Mouse (Mus musculus): ENCODE measurements around the gene Kpna7.
"Not testable (repeated sequence)": the region's sequence is repeated elsewhere in the genome, so short reads cannot be mapped to it uniquely, and the experiment has no call there.

Kpna7 gene

GRCm38 (mm10) chr5:145102706-145103105, 18.9 kb upstream of the Kpna7 start:
- no peak for DNase-seq (ENCODE audit: low spot score)

- not testable (repeated sequence) for DNase-seq (ENCODE audit: low spot score)
Measured at GRCm38 (mm10) chr5:145101451-145101850, 17.6 kb upstream of the Kpna7 start.

- DNase-seq (ENCODE audit: low spot score), result no peak
Measured at GRCm38 (mm10) chr5:145100960-145101359, 17.1 kb upstream of the Kpna7 start.

GRCm38 (mm10) chr5:145098340-145098821, 14.6 kb upstream of the Kpna7 start:
- no peak for DNase-seq (ENCODE audit: low spot score)

GRCm38 (mm10) chr5:145096195-145096594, 12.4 kb upstream of the Kpna7 start:
- no peak for DNase-seq (ENCODE audit: low spot score)

GRCm38 (mm10) chr5:145089878-145090277, 6.0 kb upstream of the Kpna7 start:
- no peak for DNase-seq (ENCODE audit: low spot score)

GRCm38 (mm10) chr5:145088186-145088585, 4.4 kb upstream of the Kpna7 start:
- no peak for DNase-seq (ENCODE audit: low spot score)

GRCm38 (mm10) chr5:145084822-145085221, 992 bp upstream of the Kpna7 start:
- no peak for DNase-seq (ENCODE audit: low spot score)

GRCm38 (mm10) chr5:145083201-145083600, 629 bp downstream of the Kpna7 start:
- not testable (repeated sequence) for DNase-seq (ENCODE audit: low spot score)

- DNase-seq (ENCODE audit: low spot score), result no peak
Measured at GRCm38 (mm10) chr5:145081866-145082613, 1.8 kb downstream of the Kpna7 start.

- no peak for DNase-seq (ENCODE audit: low spot score)
Measured at GRCm38 (mm10) chr5:145075081-145075480, 8.7 kb downstream of the Kpna7 start.

GRCm38 (mm10) chr5:145071342-145071741, 12.5 kb downstream of the Kpna7 start:
- DNase-seq (ENCODE audit: low spot score), result peak; percentile 19

- DNase-seq (ENCODE audit: low spot score), result peak; percentile 90
Measured at GRCm38 (mm10) chr5:145069707-145070106, 14.1 kb downstream of the Kpna7 start.

- no peak for DNase-seq (ENCODE audit: low spot score)
Measured at GRCm38 (mm10) chr5:145068863-145069262, 15.0 kb downstream of the Kpna7 start.

- DNase-seq (ENCODE audit: low spot score), result no peak
Measured at GRCm38 (mm10) chr5:145064765-145065340, 19.0 kb downstream of the Kpna7 start.

- DNase-seq (ENCODE audit: low spot score), result no peak
Measured at GRCm38 (mm10) chr5:145059524-145059923, 24.3 kb downstream of the Kpna7 start.

- DNase-seq (ENCODE audit: low spot score), result peak; percentile 54
Measured at GRCm38 (mm10) chr5:145058722-145059121, 25.1 kb downstream of the Kpna7 start.

GRCm38 (mm10) chr5:145057907-145058306, 25.9 kb downstream of the Kpna7 start:
- DNase-seq (ENCODE audit: low spot score), result no peak

- not testable (repeated sequence) for DNase-seq (ENCODE audit: low spot score)
Measured at GRCm38 (mm10) chr5:145054187-145054586, 29.6 kb downstream of the Kpna7 start.

GRCm38 (mm10) chr5:145042690-145043089, 41.1 kb downstream of the Kpna7 start, which contains the start of gene 1700018F24Rik:
Gene 1700018F24Rik, plus strand, starts transcription at chr5:145042990.
- not testable (repeated sequence) for DNase-seq (ENCODE audit: low spot score)

GRCm38 (mm10) chr5:145041628-145042027, 42.2 kb downstream of the Kpna7 start:
- peak; percentile 23 for DNase-seq (ENCODE audit: low spot score)

- not testable (repeated sequence) for DNase-seq (ENCODE audit: low spot score)
Measured at GRCm38 (mm10) chr5:145032391-145032790, 51.4 kb downstream of the Kpna7 start, which contains the start of gene Gm4871. Gene Gm4871, minus strand, starts transcription at chr5:145032754.

GRCm38 (mm10) chr5:145030476-145030875, 53.4 kb downstream of the Kpna7 start:
- DNase-seq (ENCODE audit: low spot score), result not testable (repeated sequence)

Data from retina, embryonic 14.5 days (tissue).